Mouse (Mus musculus) layer of hippocampus, postnatal 36 days (tissue): Measurements from ENCODE around the gene Lsm7. TPM values are rescaled to one million over a fixed set of nuclear protein-coding genes. Genes with fewer than 3 reads are reported as not detected.

Experiments
- DNase-seq, 2 experiments: peaks; one replicate each; pipeline ENCODE4 v3.0.0; 2022
- total RNA-seq, 2 experiments: library from RNA; stranded (reverse); gene quantifications; 2 replicates each; pipeline ENCODE4 v1.2.3; 2021

Lsm7 gene
- total RNA-seq, 2 experiments from 2014 or later: 40.0 to 47.7 TPM

- peak in 1 of 2 experiments; percentile 50 for DNase-seq
These were observed 21.0 kb upstream of the Lsm7 start for GRCm38 (mm10) chr10:80876028-80876427.

- DNase-seq: no peak
These were observed 19.0 kb upstream of the Lsm7 start for GRCm38 (mm10) chr10:80874035-80874434.

- no peak for DNase-seq
These were observed 16.6 kb upstream of the Lsm7 start, which contains the start of gene Tmprss9 for GRCm38 (mm10) chr10:80871581-80871980. Gene Tmprss9 (plus strand): TSS chr10:80871848.

GRCm38 (mm10) chr10:80870993-80871392, 16.0 kb upstream of the Lsm7 start:
- DNase-seq: no peak

- DNase-seq: no peak
These were observed 9.4 kb upstream of the Lsm7 start for GRCm38 (mm10) chr10:80864446-80864845.

- no peak for DNase-seq
These were observed 7.3 kb upstream of the Lsm7 start for GRCm38 (mm10) chr10:80862305-80862704.

GRCm38 (mm10) chr10:80858350-80858935, 3.4 kb upstream of the Lsm7 start:
- DNase-seq: no peak

GRCm38 (mm10) chr10:80857848-80858247, 2.8 kb upstream of the Lsm7 start:
- no peak for DNase-seq

- no peak for DNase-seq
These were observed 2.4 kb upstream of the Lsm7 start for GRCm38 (mm10) chr10:80857386-80857785.

- DNase-seq: no peak
These were observed 1.9 kb upstream of the Lsm7 start for GRCm38 (mm10) chr10:80856908-80857307.

- no peak for DNase-seq
These were observed 1.3 kb upstream of the Lsm7 start for GRCm38 (mm10) chr10:80856267-80856666.

- no peak for DNase-seq
These were observed 702 bp upstream of the Lsm7 start for GRCm38 (mm10) chr10:80855749-80856073.

- DNase-seq: no peak
These were observed 6.4 kb downstream of the Lsm7 start for GRCm38 (mm10) chr10:80848571-80848970.

GRCm38 (mm10) chr10:80845732-80846131, 9.3 kb downstream of the Lsm7 start:
- DNase-seq: no peak

GRCm38 (mm10) chr10:80845055-80845693, 9.8 kb downstream of the Lsm7 start:
- DNase-seq: no peak

- DNase-seq: peak; percentile 62 to 69
These were observed 11.0 kb downstream of the Lsm7 start, which contains the start of gene Lingo3 for GRCm38 (mm10) chr10:80843931-80844547. Gene Lingo3 (minus strand): TSS chr10:80844039.

- no peak for DNase-seq
These were observed 11.7 kb downstream of the Lsm7 start for GRCm38 (mm10) chr10:80843087-80843930.

- peak in 1 of 2 experiments; percentile 54 for DNase-seq
These were observed 12.7 kb downstream of the Lsm7 start for GRCm38 (mm10) chr10:80842334-80842733.

GRCm38 (mm10) chr10:80841685-80842084, 13.3 kb downstream of the Lsm7 start:
- DNase-seq: no peak

GRCm38 (mm10) chr10:80839848-80840247, 15.2 kb downstream of the Lsm7 start:
- DNase-seq: no peak

GRCm38 (mm10) chr10:80838346-80838912, 16.6 kb downstream of the Lsm7 start:
- no peak for DNase-seq

GRCm38 (mm10) chr10:80837827-80838226, 17.2 kb downstream of the Lsm7 start:
- no peak for DNase-seq

GRCm38 (mm10) chr10:80836949-80837379, 18.0 kb downstream of the Lsm7 start:
- DNase-seq: no peak
